Mouse (Mus musculus) kidney, postnatal 14 days (tissue): ENCODE results near the gene Tff1.

Source experiments
- DNase-seq: peaks from one replicate; pipeline ENCODE4 v3.0.0; 2022; ENCODE audit warnings: mixed read lengths

Tff1 gene

DNA sequence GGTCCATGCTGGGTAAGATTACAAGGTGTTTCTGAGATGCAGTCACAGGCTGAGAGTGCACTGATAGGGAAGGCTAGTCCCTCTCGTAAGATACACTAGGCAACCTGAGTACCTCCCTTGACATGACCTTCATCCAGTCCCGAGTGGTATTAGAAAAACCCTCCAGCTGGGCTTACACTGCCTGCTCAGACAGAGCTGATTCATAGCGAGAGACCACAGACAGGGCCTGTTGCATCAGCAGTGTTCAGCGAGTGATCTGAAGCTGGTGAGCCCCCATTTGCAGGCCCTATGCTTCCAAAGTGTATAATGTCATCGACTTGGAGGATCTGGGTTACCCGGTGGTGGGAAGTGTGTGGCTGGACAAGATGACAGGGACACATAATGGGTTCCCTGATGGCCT is at the start of gene Tff1:
Gene Tff1 (minus strand): TSS at position 151 of the 400 bp plus-strand sequence.
- DNase-seq, result no peak

GRCm38 (mm10) chr17:31211881-31212280 is 46.8 kb upstream of the Tff1 start:
- DNase-seq, result no peak

DNA sequence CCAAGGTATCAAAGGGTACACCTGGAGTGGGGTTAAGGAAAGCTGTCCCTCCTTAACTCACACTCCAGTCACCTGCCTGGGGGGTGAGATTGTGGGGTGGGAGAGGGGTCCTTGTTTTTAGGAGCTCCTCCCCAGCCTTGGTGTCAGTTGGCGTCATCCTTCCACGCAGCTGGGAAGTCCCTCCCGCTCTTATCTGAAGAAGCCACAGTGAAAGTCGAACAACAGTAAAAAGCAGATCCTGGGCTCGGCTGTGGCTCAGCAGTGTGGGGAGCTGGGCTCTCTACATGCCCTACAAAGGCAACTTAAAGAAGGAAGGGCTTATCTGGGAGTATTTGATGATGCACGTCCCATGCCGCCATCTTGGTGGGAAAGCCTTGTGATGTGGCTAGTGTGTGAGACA is 45.2 kb upstream of the Tff1 start:
- DNase-seq, result no peak

DNA sequence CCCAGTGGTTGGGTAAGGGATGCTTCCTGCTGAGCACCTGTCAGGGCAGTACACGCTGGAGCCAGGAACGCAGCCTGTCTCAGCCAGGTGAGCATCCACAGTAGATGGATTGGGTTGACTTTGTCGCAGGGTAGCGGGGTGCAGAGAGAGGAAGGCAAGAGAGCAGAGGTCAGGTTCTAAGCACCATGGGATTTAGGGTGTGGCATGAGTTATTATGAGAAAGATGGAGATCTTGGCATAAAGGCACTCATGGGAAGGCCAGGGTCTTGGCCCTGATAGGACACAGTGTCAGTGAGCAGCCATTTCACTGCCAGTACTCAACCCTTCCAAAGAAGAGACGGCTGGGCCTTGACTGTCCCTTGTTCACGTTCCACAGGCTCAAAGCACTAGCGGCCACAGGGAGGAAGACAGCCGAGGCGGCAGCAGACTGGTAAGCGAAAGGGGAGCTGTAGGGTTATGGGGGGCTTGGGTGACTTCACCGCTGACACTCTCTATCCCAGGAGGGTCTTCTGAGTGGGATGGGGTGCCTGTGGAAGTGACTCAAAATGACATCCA is 44.4 kb upstream of the Tff1 start:
- no peak for DNase-seq

- DNase-seq, result no peak
Measured at GRCm38 (mm10) chr17:31208654-31209053, 43.6 kb upstream of the Tff1 start.

- DNase-seq, result no peak
Measured at GRCm38 (mm10) chr17:31207771-31208334, 42.8 kb upstream of the Tff1 start, which contains the start of gene Ubash3a. Gene Ubash3a, plus strand, starts transcription at chr17:31207873.

DNA sequence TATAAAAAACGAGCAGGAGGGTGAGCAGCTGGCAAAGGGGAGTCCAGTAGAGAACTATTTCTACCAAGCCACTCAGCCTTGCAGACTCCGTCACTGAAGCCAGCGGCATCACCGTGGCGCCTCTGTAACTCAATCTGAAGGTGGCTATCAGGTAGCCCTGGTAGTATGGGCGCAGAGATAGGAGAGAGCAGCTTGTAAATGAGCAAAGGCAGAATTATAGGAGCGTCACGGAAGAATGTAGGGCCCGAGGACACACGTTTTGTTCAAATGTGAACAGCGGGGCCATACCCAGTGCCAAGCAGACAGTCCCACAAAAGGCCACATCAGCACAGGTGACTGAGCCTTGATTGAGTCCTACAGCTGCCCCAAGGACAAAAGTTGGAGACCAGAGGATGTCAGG is 33.8 kb upstream of the Tff1 start, which contains the start of gene Tmprss3:
Gene Tmprss3 (minus strand): TSS at position 101 of the 400 bp plus-strand sequence.
- DNase-seq, result no peak

DNA sequence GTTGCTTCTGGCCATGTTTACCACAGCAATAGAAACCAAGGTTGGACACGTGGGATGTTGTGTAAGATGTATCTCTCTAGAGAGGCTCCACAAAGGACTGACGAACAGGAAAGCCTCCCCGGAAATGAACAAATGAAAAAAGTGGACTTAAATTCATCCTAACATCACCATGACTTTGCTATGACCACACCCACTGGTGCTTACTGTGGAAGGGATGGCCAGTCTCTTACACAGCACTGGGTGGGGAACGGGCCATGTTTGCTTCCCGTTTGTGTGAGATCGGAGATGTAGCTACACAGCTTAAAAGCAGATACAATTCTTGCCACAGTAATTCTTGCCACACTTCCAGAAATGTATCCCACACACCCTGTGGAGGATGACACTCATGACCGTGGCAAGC is 31.2 kb upstream of the Tff1 start:
- DNase-seq, result no peak

DNA sequence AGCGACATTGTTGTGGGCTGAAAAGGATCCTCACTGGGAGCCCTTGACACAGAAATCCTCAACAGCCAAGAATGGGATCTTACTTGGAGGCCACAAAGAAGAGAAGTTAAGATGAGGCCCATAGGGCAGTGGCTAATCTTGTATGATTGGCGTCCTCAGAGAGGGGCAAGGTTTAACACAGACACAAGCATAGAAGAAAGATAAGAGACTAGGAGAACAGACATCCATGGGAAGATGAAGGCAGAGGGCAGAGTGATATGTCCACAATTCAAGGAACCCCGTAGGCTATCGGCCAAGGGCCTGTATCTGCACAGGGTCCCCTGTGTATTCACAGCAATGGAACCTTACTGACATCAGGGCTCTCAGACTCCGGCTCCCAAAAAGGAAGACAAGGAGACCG is 30.1 kb upstream of the Tff1 start:
- no peak for DNase-seq

DNA sequence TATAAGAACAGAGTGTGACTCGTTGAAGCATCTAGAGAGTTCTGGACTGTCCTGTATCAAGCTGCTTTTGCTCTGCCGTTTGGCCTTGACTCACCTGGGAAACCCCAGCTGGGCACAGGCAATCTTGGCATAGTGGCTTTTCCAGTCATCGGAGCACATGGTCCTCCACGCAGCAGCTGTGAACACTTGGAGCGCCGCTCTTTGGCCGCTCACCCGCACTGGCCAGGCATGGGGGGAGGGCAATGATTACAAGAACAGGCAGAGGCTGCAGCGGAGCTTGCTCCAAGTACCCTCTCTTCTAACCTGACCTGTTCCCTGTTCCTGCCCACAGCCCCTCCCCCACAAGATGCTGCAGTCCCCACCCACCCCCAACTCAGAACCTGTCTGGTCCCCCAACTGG is 28.3 kb upstream of the Tff1 start:
- DNase-seq, result no peak

- DNase-seq, result no peak
Measured at GRCm38 (mm10) chr17:31192663-31193062, 27.6 kb upstream of the Tff1 start.

DNA sequence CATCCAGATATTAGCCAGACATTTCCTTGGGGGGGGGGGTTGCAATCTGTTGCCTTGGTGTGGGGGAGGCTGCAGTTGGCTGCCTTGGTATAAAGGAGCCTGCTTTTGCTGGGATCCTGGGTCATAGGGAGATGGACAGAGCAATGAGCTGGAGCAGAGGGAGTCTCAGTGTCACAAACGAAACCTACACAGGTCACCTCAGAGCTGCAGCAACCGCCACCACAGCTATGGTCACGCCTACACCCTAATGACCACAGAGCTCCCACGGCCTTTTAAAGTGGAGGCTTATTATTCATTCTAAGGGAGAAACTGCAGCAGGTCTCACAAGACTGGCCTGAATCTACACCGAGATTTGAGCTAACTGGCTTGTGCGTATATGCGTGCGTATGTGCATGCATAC is 26.7 kb upstream of the Tff1 start:
- DNase-seq, result no peak

DNA sequence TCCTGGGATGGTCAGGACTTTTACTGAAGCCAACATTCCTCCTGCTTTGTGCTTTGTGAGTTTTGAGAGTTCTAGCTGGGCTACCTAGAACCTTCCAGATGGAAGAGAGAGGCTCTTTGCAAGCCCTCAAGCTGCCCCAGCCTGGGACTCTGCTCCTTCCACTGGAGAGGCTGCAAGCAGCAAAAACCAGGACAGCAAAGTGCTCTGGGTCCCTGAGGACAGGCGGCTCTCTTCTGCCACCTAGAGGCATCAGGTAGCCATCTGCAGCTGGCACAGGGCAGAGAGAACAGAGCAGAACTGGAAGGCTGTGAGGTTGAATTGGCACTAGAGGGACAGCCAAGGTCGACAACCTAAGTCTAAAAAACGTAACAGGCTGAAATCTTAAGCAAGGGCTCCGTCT is 22.3 kb upstream of the Tff1 start:
- peak; percentile 83 for DNase-seq

- DNase-seq, result no peak
Measured at GRCm38 (mm10) chr17:31184269-31184990, 19.4 kb upstream of the Tff1 start.

- no peak for DNase-seq
Measured at GRCm38 (mm10) chr17:31183180-31183974, 18.3 kb upstream of the Tff1 start.

- DNase-seq, result no peak
Measured at GRCm38 (mm10) chr17:31181490-31181889, 16.4 kb upstream of the Tff1 start.

DNA sequence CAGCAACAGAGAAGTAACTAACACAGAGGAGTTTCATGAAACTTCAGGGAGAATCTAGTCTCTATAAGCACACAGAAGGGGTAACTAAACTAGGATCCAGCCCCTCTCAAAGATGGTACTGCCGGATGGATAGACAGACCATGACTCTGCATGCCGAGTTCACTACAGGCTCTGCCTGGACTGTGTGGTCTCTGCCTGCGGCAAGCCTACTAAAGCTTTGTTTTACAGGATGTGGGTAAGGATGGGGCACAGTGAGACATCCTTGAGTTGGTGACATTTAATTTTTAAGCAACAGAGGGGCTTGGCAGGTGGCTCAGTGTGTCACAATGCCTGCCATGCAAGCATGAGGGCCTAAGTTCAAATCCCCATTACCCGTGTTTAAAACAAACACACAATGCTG is 11.2 kb upstream of the Tff1 start:
- no peak for DNase-seq

DNA sequence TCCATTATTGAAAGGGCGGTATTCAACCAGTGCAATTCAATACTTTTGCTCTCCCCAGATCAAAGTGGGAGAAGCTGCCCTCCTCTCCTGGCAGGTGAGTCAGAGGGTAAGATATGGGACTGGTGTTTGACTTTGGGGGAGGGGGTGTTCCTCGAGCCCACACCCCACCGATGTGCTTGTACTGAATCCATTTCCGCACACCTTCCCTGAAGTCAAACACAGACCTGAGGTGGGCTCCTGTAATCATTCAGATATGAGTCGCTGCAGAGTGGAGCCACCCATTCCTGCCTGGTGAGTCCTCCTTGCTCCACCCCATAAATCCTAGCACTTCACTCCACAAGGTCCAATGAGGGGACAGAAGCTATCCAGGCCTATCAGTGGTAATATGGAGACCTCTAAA is 4.7 kb upstream of the Tff1 start:
- no peak for DNase-seq

DNA sequence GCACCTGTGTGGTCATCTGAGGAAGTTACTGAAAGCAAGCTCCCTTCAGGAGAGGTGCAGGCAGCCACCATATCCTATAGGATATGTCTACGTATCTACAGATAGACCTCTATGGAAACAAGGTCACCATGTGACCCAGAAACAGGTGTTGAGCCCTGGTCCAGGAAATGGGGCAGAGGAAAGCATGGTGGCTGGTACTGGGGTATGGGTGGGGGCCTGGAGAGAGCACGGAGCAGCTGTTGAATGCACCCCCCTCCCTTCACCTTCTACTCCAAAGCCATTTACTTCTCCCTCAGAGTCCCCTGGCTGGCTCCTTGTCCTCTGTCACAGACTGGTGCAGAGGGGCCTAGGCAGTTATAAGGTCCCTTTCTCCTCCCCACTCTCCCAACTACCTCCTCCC is 1.3 kb downstream of the Tff1 start:
- DNase-seq, result no peak

- DNase-seq, result peak; percentile 44
Measured at GRCm38 (mm10) chr17:31162607-31163006, 2.5 kb downstream of the Tff1 start.

DNA sequence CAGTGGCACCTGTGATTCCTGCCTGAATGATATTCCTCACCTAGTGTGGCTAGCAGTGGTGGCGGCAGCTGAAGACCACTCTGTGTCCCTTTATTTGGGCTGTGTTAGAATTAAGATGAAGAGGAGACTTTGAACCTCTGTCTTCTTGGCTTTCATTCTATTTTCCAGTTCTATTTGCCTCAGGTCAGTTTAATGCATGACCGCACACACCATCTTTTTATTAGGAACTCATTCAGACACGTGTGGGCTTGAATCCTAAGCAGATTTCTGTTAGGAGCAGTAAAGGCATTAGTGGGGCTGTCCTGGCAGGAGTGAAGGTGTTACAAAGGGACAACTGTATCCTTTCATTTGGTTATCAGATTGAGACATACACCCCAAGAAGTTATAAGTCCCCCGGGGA is 4.8 kb downstream of the Tff1 start:
- DNase-seq, result peak; percentile 24

DNA sequence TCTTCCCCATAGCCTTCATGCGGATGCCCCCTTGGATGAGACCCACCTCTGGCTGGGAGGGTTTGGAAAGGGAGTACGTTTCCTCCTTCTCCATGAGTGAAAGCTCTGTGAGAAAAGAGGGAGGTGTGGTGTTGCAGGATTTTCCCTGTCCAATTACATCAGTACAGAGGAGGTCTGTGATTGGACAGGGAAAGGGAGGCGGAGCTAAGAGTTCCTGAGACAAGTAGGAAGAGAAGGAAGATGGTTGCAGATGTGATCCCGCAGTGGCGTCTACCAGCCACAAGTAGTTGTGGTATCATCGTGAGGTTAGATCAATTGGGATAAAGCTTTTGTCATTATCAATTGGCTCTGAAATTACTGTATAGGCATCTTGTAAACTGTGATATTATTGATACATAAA is 7.2 kb downstream of the Tff1 start:
- DNase-seq, result no peak

GRCm38 (mm10) chr17:31153785-31154184 is 11.3 kb downstream of the Tff1 start:
- no peak for DNase-seq
